Mouse (Mus musculus): ENCODE data around the gene Cdc25b. TPM values are rescaled to one million over a fixed set of nuclear protein-coding genes. Genes with fewer than 3 reads are reported as not detected.
"Not testable (repeated sequence)": the region's sequence is repeated elsewhere in the genome, so short reads cannot be mapped to it uniquely, and the experiment has no call there.

The Cdc25b gene
- total RNA-seq, 2 experiments from 2014 or later: 12.2 to 14.4 TPM

GRCm38 (mm10) chr2:131220030-131220429 lies 33.3 kb downstream of the Cdc25b start:
- intact Hi-C loops (cut with DNase I): no loop called here

DNA sequence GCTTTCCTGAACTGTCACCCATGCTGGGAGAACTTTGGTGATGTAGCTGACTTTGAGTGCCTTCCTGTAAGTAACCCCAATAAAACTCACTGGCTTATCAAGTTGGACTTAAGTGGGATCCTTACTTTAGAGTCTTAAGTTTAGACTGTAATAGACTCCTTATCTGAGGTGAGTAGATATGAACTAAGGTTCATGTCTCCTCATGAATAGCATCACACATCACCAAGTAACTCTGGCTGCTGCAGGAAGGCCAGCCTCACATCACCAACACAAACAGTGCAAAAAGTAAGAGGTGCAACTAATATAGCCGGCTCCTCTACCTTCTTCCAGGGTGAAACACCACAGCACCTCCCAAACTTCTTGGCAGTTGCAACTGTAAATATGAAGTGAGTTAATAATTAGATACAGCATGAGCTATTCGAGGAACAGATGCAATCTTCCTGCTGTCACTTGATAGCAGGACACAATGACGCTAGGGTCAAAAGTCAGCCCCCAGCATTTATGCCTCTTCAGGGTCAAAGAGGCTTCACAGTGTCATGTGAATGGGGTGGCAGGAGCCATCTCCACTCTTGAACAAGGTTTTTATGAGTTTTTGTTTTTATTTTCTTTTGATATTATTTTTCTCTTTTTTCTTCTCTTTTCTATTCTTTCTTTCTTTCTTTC lies 35.2 kb downstream of the Cdc25b start:
- DNase-seq: no peak
- intact Hi-C loops (cut with DNase I): no loop called here

More at GRCm38 (mm10) chr2:131220030-131220429, 33.3 kb downstream of the Cdc25b start:
- no peak for DNase-seq

- intact Hi-C loops (cut with DNase I): no loop called here
- peak in 1 of 2 experiments; percentile 26 for DNase-seq
Observed at GRCm38 (mm10) chr2:131222562-131222961, 35.8 kb downstream of the Cdc25b start.

GRCm38 (mm10) chr2:131223569-131223968 lies 36.8 kb downstream of the Cdc25b start:
- intact Hi-C loops (cut with DNase I): no loop called here
- DNase-seq: no peak

DNA sequence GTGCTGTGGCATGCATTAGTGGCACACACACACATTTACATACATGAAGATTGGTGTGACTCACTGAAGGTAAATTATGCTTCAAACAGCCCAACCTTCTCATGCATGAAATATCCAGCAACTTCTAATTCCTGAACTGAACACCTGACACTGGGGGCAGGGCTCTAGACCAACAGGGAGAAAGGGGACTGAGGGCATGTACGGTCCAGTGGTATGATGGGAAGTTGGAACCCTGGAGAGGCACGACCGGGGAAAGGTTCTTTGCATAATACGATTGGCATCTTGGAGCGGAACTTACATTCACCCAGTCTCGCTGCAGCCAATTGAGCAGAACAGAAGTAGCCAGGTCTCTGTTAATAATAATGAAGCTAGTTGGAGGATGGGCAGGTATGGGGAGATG lies 38.4 kb downstream of the Cdc25b start:
- no peak for DNase-seq
- intact Hi-C loops (cut with DNase I): no loop called here

GRCm38 (mm10) chr2:131226669-131227068 lies 39.9 kb downstream of the Cdc25b start:
- DNase-seq; intact Hi-C loops (cut with DNase I): not testable (repeated sequence)

- intact Hi-C loops (cut with DNase I): no loop called here
- no peak for DNase-seq
Observed at GRCm38 (mm10) chr2:131227243-131227642, 40.5 kb downstream of the Cdc25b start.

DNA sequence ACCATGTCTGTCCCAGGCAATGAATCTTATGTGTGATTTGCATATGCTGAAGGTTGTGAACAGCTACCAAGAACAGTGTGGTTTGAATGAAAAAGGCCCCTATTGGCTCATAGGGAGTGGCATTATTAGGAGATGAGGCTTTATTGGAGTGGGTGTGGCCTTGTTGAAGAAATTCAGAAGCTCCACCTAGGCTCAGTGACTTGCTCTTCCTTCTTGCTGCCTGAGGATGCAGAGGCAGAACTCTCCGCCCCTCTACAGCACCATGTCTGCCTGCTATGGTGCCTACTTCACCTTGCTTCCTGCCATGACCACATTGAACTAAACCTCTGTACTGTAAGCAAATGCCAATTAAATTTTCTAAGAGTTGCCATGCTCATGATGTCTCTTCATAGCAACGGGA lies 45.8 kb downstream of the Cdc25b start:
- no peak for DNase-seq
- intact Hi-C loops (cut with DNase I): no loop called here

DNA sequence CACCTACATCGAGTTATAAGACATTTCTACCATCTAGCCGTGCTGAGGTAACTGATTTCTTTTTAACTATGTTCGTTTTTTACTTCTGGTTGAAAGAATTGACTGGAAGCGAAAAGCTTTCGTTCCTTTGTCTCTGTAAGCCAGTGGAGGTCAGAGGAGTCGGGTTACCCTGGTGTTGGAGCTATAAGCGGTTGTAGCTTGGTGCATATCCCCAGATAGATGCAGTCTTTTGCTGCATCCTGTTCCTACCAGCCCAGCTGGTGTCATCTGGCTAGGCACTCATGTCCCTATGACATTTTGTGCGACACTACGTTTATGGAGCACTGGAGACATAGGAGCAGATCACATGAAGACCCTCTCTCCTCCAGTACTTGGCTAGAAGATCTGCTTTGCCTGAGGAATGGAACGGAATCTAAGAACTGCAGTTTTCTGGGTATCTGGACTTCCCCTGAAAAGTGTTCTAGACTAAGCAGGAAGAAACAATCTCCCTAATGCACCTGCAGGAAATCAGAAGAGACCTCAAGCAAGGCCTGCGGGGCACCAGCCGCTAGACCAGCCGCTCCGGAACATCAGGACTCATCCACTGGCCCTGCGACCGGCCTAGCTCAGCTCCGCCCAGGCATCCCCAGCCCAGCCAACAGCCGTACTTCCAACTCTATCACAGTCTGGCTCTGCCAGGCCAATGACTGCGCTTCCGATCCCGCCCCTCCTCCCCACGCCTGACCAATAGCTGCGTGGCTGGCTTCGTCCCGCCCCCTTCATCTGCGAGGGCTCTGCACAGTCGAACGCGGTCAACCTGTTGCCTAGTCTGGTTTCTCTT lies 46.8 kb downstream of the Cdc25b start, which contains the start of gene Mavs:
Gene Mavs (plus strand): TSS at position 757 of the 820 bp plus-strand sequence.
- DNase-seq: peak; percentile 95 to 96
- intact Hi-C loops (cut with DNase I): loop anchor here (2.0 kb wide), 1 partner anchor 17 kb away; no protein-coding TSS in a partner anchor

GRCm38 (mm10) chr2:131234127-131234650 lies 47.4 kb downstream of the Cdc25b start:
- intact Hi-C loops (cut with DNase I): loop anchor here (2.0 kb wide), 1 partner anchor 17 kb away; no protein-coding TSS in a partner anchor
- peak; percentile 50 to 52 for DNase-seq

DNA sequence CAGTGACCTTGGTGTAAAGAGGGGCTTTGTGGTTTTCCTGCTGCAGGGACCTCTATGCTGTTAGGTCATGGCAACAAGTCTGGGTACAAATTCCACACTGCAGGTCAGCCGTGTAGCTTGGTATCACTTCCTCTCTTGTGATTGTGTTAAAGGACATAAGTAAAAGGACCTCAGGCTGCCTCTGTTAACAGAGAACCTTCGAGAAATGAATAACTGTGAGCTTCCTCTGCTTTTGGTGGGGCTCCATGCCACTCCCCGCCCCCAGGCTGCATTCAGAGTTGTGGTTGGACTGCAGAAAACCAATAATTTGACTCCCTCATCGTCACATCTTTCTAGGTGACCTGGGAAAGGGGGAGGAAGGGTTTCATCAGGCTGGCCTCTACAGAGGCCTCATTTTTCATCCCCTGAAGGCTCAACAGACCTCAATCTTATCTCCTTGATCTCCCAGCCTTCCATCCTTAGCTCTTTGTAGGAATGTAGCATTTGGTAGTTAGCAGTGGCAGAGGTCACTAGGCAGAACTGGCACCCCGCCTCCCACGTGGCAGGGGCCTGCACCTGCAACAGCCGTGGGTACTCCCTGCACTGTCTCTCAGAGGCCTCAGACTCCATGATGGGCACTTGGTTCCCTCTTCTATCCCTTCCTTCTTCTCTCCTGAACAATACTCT lies 48.4 kb downstream of the Cdc25b start:
- intact Hi-C loops (cut with DNase I): loop anchor here (2.0 kb wide), 1 partner anchor 18 kb away; no protein-coding TSS in a partner anchor
- no peak for DNase-seq

DNA sequence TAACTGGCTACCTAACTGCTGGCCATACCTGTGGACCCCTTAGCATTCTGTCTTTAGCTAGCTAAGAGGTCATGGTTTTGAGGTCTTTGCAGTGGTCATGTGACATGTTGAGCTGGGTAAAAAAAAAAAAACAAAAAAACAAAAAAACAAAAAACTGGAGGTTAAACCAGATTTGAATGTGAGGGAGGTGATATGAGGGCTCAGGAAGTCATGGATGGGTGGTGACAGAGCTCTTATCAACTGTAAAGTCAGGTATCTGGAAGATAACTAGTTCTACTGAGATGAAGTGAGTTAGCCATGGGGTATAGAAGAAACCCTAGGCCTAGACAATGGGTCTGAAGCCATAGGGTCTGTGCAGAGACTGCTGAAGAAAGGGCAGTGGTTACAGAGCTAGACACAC lies 55.4 kb downstream of the Cdc25b start:
- DNase-seq: no peak
- intact Hi-C loops (cut with DNase I): no loop called here

GRCm38 (mm10) chr2:131242929-131243328 lies 56.2 kb downstream of the Cdc25b start:
- DNase-seq: no peak
- intact Hi-C loops (cut with DNase I): no loop called here

Other genes with a start within 250 kb of the Cdc25b start
- gene Gfra4, start 143.9 kb upstream of the Cdc25b start, total RNA-seq (2021): 1 to 10 TPM; 5.1 to 8.0 TPM
- gene Adam33, start 123.1 kb upstream of the Cdc25b start, total RNA-seq (2021): 1 to 10 TPM; 1.1 to 3.0 TPM
- 1 to 10 TPM; 1.3 to 1.5 TPM for gene Siglec1, start 100.2 kb upstream of the Cdc25b start, total RNA-seq (2021)
- gene Hspa12b, start 59.7 kb upstream of the Cdc25b start, total RNA-seq (2021): 10 to 100 TPM; 42.9 to 48.2 TPM
- gene Gm11037, start 53.5 kb upstream of the Cdc25b start, total RNA-seq (2021): not detected
- 10 to 100 TPM; 11.1 to 12.2 TPM for gene 1700037H04Rik, start 26.9 kb upstream of the Cdc25b start, total RNA-seq (2021)
- 10 to 100 TPM; 60.6 to 61.0 TPM for gene Cenpb, start 6.9 kb upstream of the Cdc25b start, total RNA-seq (2021)
- gene Spef1, start 333 bp downstream of the Cdc25b start, total RNA-seq (2021): 1 to 10 TPM; 7.6 to 8.3 TPM
- gene Ap5s1, start 20.1 kb downstream of the Cdc25b start, total RNA-seq (2021): 10 to 100 TPM; 37.3 to 40.8 TPM
- 10 to 100 TPM; 52.1 to 54.8 TPM for gene Mavs, start 47.1 kb downstream of the Cdc25b start, total RNA-seq (2021)
- gene Pank2, start 75.5 kb downstream of the Cdc25b start, total RNA-seq (2021): 10 to 100 TPM; 27.2 to 28.2 TPM
- gene Rnf24, start 165.9 kb downstream of the Cdc25b start, total RNA-seq (2021): 1 to 10 TPM; 3.4 to 3.9 TPM

Measured in heart, postnatal 14 days (tissue).